Mouse (Mus musculus) liver, postnatal 0 days (tissue): ENCODE measurements around the gene Dars2.

Experiments
- CTCF ChIP-seq: sonication (generic); IDR thresholded peaks from 2 replicates; pipeline ENCODE4 v1.5.1; 2016; ENCODE audit warnings: antibody characterized with exemption, low read depth
- EP300 ChIP-seq: IDR thresholded peaks from 2 replicates; pipeline ENCODE4 v1.6.1; 2016; ENCODE audit warnings: antibody characterized with exemption, low read depth, mild to moderate bottlenecking

GRCm38 (mm10) chr1:161040426-161040770 lies 30.1 kb downstream of the Dars2 start:
- TF ChIP-seq CTCF: no peak
- TF ChIP-seq EP300: no peak
